Mouse (Mus musculus): Measurements from ENCODE around the gene Cacna1d. TPM values are rescaled to one million over a fixed set of nuclear protein-coding genes. Genes with fewer than 3 reads are reported as not detected.

Cacna1d gene
- polyA plus RNA-seq, 1 experiment from 2014 or later = 13.5 TPM

DNA sequence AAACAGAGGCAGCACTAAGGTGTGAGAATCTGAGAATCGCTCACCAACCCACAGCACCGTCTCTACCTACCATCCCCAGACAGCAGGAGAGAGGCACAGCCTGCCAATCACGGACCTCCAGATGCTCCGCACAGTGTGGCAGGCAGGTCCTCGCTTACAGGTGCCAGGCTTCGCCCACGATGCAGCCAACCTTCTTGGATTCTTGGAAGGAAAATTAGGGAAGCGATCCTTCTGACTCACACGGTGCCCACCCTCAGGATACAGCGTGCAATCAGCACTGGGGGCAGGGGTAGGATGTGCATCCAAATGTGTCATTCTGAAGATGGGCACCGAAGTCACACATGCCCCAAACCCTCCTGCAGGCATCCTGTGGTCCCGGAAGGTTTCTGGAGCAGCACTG, 173.0 kb downstream of the Cacna1d start:
- DNase-seq (ENCODE audit: low spot score) (no peak), ATAC-seq (ENCODE audit: low FRiP score) (no peak)
- Histone ChIP-seq H3K9me3 (ENCODE audit: control insufficient read depth, low read length) (no peaks in the 10 kb centered on the region), H3K4me2 (replicated peaks) (no peak overlapping the region), H3K4me3 (replicated peaks; ENCODE audit: low read length) (no peak overlapping the region), H3K27me3 (ENCODE audit: control insufficient read depth, insufficient read depth, low read length) (no peaks in the 10 kb centered on the region), H3K9ac (no peak overlapping the region), H3K27ac (no peak overlapping the region), H3K36me3 (replicated peaks; ENCODE audit: control insufficient read depth, insufficient read depth) (no peaks in the 10 kb centered on the region), H3K4me1 (replicated peaks; ENCODE audit: control insufficient read depth, insufficient read depth, low read length) (no peaks in the 10 kb centered on the region)
- 89% methylated on average over 12 of the region's 12 CpGs for WGBS

DNA sequence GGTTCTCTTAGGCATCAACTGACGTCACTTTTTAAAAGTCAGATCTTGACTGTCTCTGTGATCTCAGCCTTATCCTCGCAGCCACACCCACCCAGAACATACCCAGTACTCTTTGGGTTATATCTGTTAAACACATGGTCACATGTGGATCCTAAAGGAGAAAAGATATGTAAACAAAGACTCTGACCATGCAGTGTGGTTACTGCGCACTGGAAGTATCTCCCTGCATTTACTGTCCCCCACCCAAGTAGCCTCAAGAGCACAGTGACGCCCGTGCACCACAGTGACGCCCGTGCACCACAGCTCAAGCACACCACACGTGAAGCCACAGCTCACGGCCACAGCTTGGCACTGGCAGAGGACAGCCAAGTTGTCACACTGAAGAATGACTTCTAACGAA, 173.6 kb downstream of the Cacna1d start:
- no peaks in the 10 kb centered on the region for H3K27me3 ChIP-seq (ENCODE audit: control insufficient read depth, insufficient read depth, low read length)
- ATAC-seq (ENCODE audit: low FRiP score) (no peak), DNase-seq (ENCODE audit: low spot score) (no peak)
- no peak overlapping the region for H3K4me2 ChIP-seq (replicated peaks)
- no peak overlapping the region for H3K9ac ChIP-seq
- 89% methylated on average over 10 of the region's 10 CpGs for WGBS
- no peaks in the 10 kb centered on the region for H3K36me3 ChIP-seq (replicated peaks; ENCODE audit: control insufficient read depth, insufficient read depth)
- no peak overlapping the region for H3K4me3 ChIP-seq (replicated peaks; ENCODE audit: low read length)
- no peaks in the 10 kb centered on the region for H3K4me1 ChIP-seq (replicated peaks; ENCODE audit: control insufficient read depth, insufficient read depth, low read length)
- H3K27ac ChIP-seq = no peak overlapping the region
- H3K9me3 ChIP-seq (ENCODE audit: control insufficient read depth, low read length) = no peaks in the 10 kb centered on the region

DNA sequence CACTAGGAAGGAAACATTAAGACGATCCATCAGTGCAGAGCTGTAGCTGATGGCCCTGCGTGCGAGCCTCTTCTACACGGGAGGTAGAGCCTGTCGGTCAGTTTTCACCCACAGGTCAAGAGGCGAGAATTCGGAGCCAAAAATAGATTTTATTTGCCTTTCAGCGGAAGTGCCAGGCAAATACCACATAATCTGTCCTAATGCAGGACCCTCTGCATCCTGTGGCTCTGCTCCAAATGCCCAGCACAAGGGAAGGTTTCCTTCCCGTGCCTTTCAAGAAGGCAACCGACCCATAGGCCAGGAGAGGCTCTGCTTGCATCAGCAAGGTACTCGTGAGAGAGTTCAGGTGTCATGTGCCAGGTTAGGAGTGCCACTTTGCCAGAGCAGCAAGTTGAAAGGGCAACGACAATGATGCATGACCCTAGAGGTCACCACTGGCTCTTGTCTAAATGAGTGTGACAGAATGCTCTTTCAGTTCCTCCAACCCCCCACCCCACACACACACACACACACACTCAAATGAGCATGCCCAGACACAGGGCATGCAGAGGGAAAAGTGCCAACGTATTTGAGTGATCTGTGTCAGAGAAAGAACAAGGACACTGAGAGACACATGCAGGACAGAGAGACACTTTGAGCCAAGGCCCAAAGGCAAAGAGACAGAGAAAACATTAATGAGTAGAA, 179.9 kb downstream of the Cacna1d start:
- no peak for DNase-seq (ENCODE audit: low spot score)
- 66% methylated on average over 13 of the region's 13 CpGs for WGBS
- no peak overlapping the region for H3K4me2 ChIP-seq (replicated peaks)
- no peaks in the 10 kb centered on the region for H3K9me3 ChIP-seq (ENCODE audit: control insufficient read depth, low read length)
- no peak overlapping the region for H3K9ac ChIP-seq
- no peak for ATAC-seq (ENCODE audit: low FRiP score)
- H3K27ac ChIP-seq = no peak overlapping the region
- 0 out of 2 replicates have a peak, but pooled peaks cover 4% of the 10 kb centered on the region for H3K4me1 ChIP-seq (replicated peaks; ENCODE audit: control insufficient read depth, insufficient read depth, low read length)
- no peaks in the 10 kb centered on the region for H3K36me3 ChIP-seq (replicated peaks; ENCODE audit: control insufficient read depth, insufficient read depth)
- no peak overlapping the region for H3K4me3 ChIP-seq (replicated peaks; ENCODE audit: low read length)
- no peaks in the 10 kb centered on the region for H3K27me3 ChIP-seq (ENCODE audit: control insufficient read depth, insufficient read depth, low read length)

DNA sequence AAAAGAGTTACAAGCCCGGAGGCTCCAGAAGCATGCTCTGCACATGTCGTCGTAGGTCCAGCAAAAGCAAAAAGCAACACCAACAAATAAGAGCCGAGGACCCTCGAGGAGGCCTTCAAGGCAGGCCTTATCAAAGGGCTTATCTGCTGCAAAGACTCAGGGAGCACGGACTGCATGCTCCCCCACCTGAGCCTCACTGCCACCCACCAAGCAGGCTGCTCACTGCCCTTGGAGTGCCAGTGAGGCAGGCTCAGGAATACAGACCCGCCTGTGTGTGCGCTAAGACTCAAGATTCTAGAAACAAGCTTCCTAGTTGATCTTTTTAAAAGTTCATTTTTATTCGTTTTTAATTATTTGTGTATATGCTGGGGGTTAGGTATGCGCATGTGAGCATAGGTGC, 181.0 kb downstream of the Cacna1d start:
- H3K36me3 ChIP-seq (replicated peaks; ENCODE audit: control insufficient read depth, insufficient read depth) = no peaks in the 10 kb centered on the region
- no peak overlapping the region for H3K4me2 ChIP-seq (replicated peaks)
- no peak overlapping the region for H3K4me3 ChIP-seq (replicated peaks; ENCODE audit: low read length)
- H3K27ac ChIP-seq = no peak overlapping the region
- ATAC-seq (ENCODE audit: low FRiP score) (no peak), DNase-seq (ENCODE audit: low spot score) (no peak)
- 0 out of 2 replicates have a peak, but pooled peaks cover 6% of the 10 kb centered on the region for H3K4me1 ChIP-seq (replicated peaks; ENCODE audit: control insufficient read depth, insufficient read depth, low read length)
- 92% methylated on average over 10 of the region's 10 CpGs for WGBS
- H3K9ac ChIP-seq = no peak overlapping the region
- H3K9me3 ChIP-seq (ENCODE audit: control insufficient read depth, low read length) = no peaks in the 10 kb centered on the region
- H3K27me3 ChIP-seq (ENCODE audit: control insufficient read depth, insufficient read depth, low read length) = no peaks in the 10 kb centered on the region

DNA sequence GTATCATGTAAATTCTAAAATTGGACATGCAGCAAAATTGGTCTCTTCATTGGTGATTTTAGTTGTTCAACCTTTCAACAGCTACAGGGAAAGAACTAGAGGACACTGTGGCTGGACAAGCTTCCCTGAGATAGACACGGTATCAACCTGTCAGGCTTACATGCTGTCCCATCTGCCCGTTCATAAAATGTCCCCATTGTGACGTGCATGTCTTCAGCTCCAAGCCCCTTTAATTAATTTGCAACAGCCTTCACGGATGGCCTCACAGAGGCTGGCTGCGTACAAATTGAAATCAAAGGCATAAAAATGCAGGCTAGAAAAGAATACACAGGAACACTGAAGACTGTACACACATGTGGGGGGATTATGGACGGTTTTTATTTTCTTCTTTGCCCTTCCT, 185.0 kb downstream of the Cacna1d start:
- no peaks in the 10 kb centered on the region for H3K27me3 ChIP-seq (ENCODE audit: control insufficient read depth, insufficient read depth, low read length)
- no peak overlapping the region for H3K4me2 ChIP-seq (replicated peaks)
- H3K4me3 ChIP-seq (replicated peaks; ENCODE audit: low read length) = no peak overlapping the region
- no peaks in the 10 kb centered on the region for H3K9me3 ChIP-seq (ENCODE audit: control insufficient read depth, low read length)
- no peak overlapping the region for H3K9ac ChIP-seq
- 0 out of 2 replicates have a peak, but pooled peaks cover 6% of the 10 kb centered on the region for H3K4me1 ChIP-seq (replicated peaks; ENCODE audit: control insufficient read depth, insufficient read depth, low read length)
- 36% methylated on average over 6 of the region's 6 CpGs for WGBS
- H3K36me3 ChIP-seq (replicated peaks; ENCODE audit: control insufficient read depth, insufficient read depth) = no peaks in the 10 kb centered on the region
- no peak overlapping the region for H3K27ac ChIP-seq
- DNase-seq (ENCODE audit: low spot score) = no peak
- no peak for ATAC-seq (ENCODE audit: low FRiP score)

DNA sequence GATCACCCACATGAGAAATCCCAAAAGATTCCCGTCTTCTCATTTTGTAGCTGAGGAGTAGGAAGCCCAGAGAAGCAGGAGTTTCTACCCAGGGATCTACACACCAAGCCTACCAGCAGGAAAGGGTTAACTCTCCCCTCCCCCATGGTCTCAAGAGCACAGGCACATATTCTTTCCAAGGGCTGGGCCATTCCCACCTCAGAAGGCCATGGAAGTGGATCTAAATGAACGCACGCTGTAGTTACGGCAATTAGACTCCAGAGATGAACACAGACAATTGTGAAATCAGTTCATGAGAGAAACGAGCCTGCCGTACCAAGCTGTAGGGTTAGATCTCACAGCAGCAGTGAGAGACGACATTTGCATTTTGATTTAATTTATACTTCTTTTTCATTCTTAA, 191.3 kb downstream of the Cacna1d start:
- H3K9ac ChIP-seq = no peak overlapping the region
- no peak for ATAC-seq (ENCODE audit: low FRiP score)
- no peak for DNase-seq (ENCODE audit: low spot score)
- no peak overlapping the region for H3K4me3 ChIP-seq (replicated peaks; ENCODE audit: low read length)
- H3K4me2 ChIP-seq (replicated peaks) = no peak overlapping the region
- WGBS = 64% methylated on average over 7 of the region's 7 CpGs
- H3K27me3 ChIP-seq (ENCODE audit: control insufficient read depth, insufficient read depth, low read length) = no peaks in the 10 kb centered on the region
- no peaks in the 10 kb centered on the region for H3K9me3 ChIP-seq (ENCODE audit: control insufficient read depth, low read length)
- H3K27ac ChIP-seq = no peak overlapping the region
- no peaks in the 10 kb centered on the region for H3K36me3 ChIP-seq (replicated peaks; ENCODE audit: control insufficient read depth, insufficient read depth)
- peaks cover 5% of the 10 kb centered on the region; the same call in 1 of the 2 replicates for H3K4me1 ChIP-seq (replicated peaks; ENCODE audit: control insufficient read depth, insufficient read depth, low read length)

DNA sequence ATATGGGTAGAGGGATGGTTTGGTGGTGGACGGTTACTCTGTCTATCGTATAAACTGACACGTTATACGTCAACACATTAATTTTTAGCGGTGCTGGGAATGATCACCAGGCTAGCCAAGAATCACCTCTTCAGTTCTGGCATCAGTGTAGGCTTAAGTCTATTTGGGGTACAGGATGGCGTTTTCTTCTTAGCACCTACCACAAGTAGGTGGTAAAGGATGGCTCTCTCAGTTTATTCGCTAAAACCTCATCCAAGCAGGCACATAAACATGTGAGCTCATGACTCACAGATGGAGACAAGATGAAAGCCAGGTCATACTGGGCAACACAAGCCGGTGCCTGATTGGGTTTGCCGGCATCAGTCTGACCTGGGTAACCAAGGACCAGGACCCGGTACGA, 193.8 kb downstream of the Cacna1d start:
- no peak for ATAC-seq (ENCODE audit: low FRiP score)
- no peaks in the 10 kb centered on the region for H3K9me3 ChIP-seq (ENCODE audit: control insufficient read depth, low read length)

DNA sequence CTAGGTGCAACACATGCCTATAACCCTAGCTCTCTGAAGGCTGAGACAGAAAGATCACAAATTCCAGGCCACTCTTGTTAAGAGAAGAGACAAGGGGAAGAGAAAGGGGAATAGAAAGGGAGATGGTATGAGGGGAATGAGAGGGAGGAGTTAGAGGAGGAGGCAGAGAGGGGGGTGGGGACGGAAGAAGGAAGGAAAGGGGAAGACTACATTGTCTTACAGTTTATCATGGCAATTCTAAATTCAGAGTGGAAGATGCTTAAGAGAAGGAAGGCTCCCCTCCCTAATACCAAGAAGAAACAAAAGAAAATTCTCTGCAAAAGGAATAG, 199.2 kb downstream of the Cacna1d start:
- no peak overlapping the region for H3K9ac ChIP-seq
- H3K9me3 ChIP-seq (ENCODE audit: control insufficient read depth, low read length) = no peaks in the 10 kb centered on the region
- H3K36me3 ChIP-seq (replicated peaks; ENCODE audit: control insufficient read depth, insufficient read depth) = no peaks in the 10 kb centered on the region
- no peaks in the 10 kb centered on the region for H3K27me3 ChIP-seq (ENCODE audit: control insufficient read depth, insufficient read depth, low read length)
- 0 out of 2 replicates have a peak, but pooled peaks cover 4% of the 10 kb centered on the region for H3K4me1 ChIP-seq (replicated peaks; ENCODE audit: control insufficient read depth, insufficient read depth, low read length)
- 30% methylated on average over 1 of the region's 1 CpGs for WGBS
- H3K4me3 ChIP-seq (replicated peaks; ENCODE audit: low read length) = no peak overlapping the region
- H3K27ac ChIP-seq = no peak overlapping the region
- H3K4me2 ChIP-seq (replicated peaks) = no peak overlapping the region
- no peak for ATAC-seq (ENCODE audit: low FRiP score)
- no peak for DNase-seq (ENCODE audit: low spot score)

More for the DNA sequence above, 193.8 kb downstream of the Cacna1d start:
- Histone ChIP-seq H3K4me1 (replicated peaks; ENCODE audit: control insufficient read depth, insufficient read depth, low read length) (peaks cover 5% of the 10 kb centered on the region; the same call in 1 of the 2 replicates), H3K36me3 (replicated peaks; ENCODE audit: control insufficient read depth, insufficient read depth) (no peaks in the 10 kb centered on the region), H3K4me2 (replicated peaks) (no peak overlapping the region), H3K4me3 (replicated peaks; ENCODE audit: low read length) (no peak overlapping the region), H3K27me3 (ENCODE audit: control insufficient read depth, insufficient read depth, low read length) (no peaks in the 10 kb centered on the region), H3K9ac (no peak overlapping the region), H3K27ac (no peak overlapping the region)
- WGBS = 92% methylated on average over 11 of the region's 11 CpGs
- DNase-seq (ENCODE audit: low spot score) = no peak

DNA sequence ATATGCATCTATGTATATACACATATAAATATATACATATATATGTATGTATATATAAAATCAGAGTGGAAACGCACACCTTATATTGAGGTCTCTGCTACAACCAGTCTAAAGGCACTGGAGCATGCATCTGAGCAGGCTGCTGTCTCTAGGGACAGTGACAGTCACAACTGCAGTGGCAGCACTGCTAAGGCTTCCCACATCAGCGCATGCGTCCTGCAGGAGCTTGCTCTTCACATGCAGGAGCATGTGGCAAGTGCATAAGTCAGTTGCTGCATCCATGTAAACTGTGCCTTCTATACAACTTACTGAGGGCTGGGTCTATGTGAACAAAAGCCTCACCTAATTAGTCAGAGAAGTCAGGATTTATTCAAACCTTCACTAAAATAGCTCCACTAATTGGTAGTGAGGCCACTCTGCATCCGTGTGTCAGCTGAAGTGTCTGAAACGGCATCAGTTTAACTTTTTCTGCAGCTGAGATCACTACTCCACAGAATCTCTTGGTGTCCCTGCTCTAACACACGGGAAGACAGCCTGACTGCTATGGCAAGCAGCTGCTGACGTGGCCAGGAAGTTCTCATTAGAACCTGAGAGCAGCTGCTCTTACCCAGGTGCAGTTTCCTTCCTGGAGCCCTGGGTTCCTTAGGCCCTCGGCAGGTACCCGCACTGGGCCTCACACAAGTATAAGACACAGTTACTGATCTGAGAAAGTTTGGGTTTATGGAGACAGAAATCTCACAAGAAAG, 199.7 kb downstream of the Cacna1d start:
- WGBS = 64% methylated on average over 9 of the region's 9 CpGs
- no peak overlapping the region for H3K27ac ChIP-seq
- no peak overlapping the region for H3K9ac ChIP-seq
- no peaks in the 10 kb centered on the region for H3K36me3 ChIP-seq (replicated peaks; ENCODE audit: control insufficient read depth, insufficient read depth)
- 0 out of 2 replicates have a peak, but pooled peaks cover 4% of the 10 kb centered on the region for H3K4me1 ChIP-seq (replicated peaks; ENCODE audit: control insufficient read depth, insufficient read depth, low read length)
- no peak overlapping the region for H3K4me3 ChIP-seq (replicated peaks; ENCODE audit: low read length)
- H3K27me3 ChIP-seq (ENCODE audit: control insufficient read depth, insufficient read depth, low read length) = no peaks in the 10 kb centered on the region
- DNase-seq (ENCODE audit: low spot score) (no peak), ATAC-seq (ENCODE audit: low FRiP score) (no peak)
- H3K9me3 ChIP-seq (ENCODE audit: control insufficient read depth, low read length) = no peaks in the 10 kb centered on the region
- H3K4me2 ChIP-seq (replicated peaks) = no peak overlapping the region

All from hindbrain, embryonic 14.5 days (tissue).